Comparison of ENCODE assay signal across 22 mouse cellular contexts in genomic region chr6:67445866-67446265, GRCm38 (mm10). TPM values are rescaled to one million over a fixed set of nuclear protein-coding genes. Genes with fewer than 3 reads are reported as not detected.
DNase-seq lines count a peak whose midpoint lies in the region; ATAC-seq and TF ChIP-seq lines count a peak whose summit lies in the region.
"Had no signal": no experiment of that assay in that cellular context is flagged by ENCODE, and none has a peak within 500 bp of the region (broad histone marks: within the 10 kb centered on the region; RNA-seq: fewer than 3 reads in every experiment).

No protein-coding gene starts in this region.

- no peak for TF ChIP-seq POLR2A in MEL (IDR thresholded peaks at IDR 0.05; ENCODE audit: control insufficient read depth in 1 of 2, insufficient read depth in 1 of 2, low read depth in 1 of 2, low read length in 2 of 2, poor library complexity in 1 of 2)

- H3K36me3 ChIP-seq in intestine, postnatal 0 days (ENCODE audit: control insufficient read depth, insufficient read depth) = no peaks in the 10 kb centered on the region
- H3K36me3 ChIP-seq in intestine, embryonic 16.5 days (ENCODE audit: control insufficient read depth, insufficient read depth, low read length) = no peaks in the 10 kb centered on the region
- H3K36me3 ChIP-seq in midbrain, postnatal 0 days (ENCODE audit: insufficient read depth, low read length) = no peaks in the 10 kb centered on the region
- H3K36me3 ChIP-seq in midbrain, embryonic 10.5 days = no peaks in the 10 kb centered on the region
- no peaks in the 10 kb centered on the region for H3K36me3 ChIP-seq in MEL (ENCODE audit: control insufficient read depth in 1 of 2, insufficient read depth in 2 of 2, low read length in 2 of 2)
- H3K36me3 ChIP-seq: embryonic facial prominence, embryonic 13.5 days; liver, embryonic 15.5 days had no signal

- no peak for DNase-seq in midbrain, postnatal 0 days (ENCODE audit: low spot score)
- DNase-seq in midbrain, embryonic 10.5 days (ENCODE audit: low spot score) = no peak
- DNase-seq in MEL (ENCODE audit: low read depth, low spot score) = peak; percentile 9
- DNase-seq in induced T-regulatory cell, adult 2 months (ENCODE audit: low read depth) = peak; percentile 13
- no peak for DNase-seq in embryo, embryonic 10 days (ENCODE audit: low spot score)
- no peak for DNase-seq in ovary, adult 18-20 months (ENCODE audit: low spot score)
- DNase-seq: adrenal gland, postnatal 25 days; cerebellum, adult 2 months; gastrocnemius, postnatal 10 days; lung, postnatal 14 days; right cerebral cortex, postnatal 4 days had no signal

- H3K4me3 ChIP-seq in intestine, postnatal 0 days (ENCODE audit: low read depth, low read length) = no peak overlapping the region
- no peak overlapping the region for H3K4me3 ChIP-seq in intestine, embryonic 16.5 days (ENCODE audit: low read length)
- no peak overlapping the region for H3K4me3 ChIP-seq in midbrain, postnatal 0 days (ENCODE audit: low read depth, low read length)
- H3K4me3 ChIP-seq in midbrain, embryonic 10.5 days = no peak overlapping the region
- H3K4me3 ChIP-seq in MEL (ENCODE audit: control insufficient read depth in 1 of 2, insufficient read depth in 1 of 2, low read depth in 2 of 2, low read length in 2 of 2) = no peak overlapping the region
- H3K4me3 ChIP-seq: embryonic facial prominence, embryonic 13.5 days; left cerebral cortex, adult 2 months; liver, embryonic 15.5 days had no signal

- H3K27me3 ChIP-seq in intestine, postnatal 0 days (replicated peaks; ENCODE audit: control insufficient read depth, insufficient read depth, low read length) = no peaks in the 10 kb centered on the region
- no peaks in the 10 kb centered on the region for H3K27me3 ChIP-seq in intestine, embryonic 16.5 days (replicated peaks; ENCODE audit: control insufficient read depth, insufficient read depth, low read length)
- H3K27me3 ChIP-seq in midbrain, postnatal 0 days (ENCODE audit: insufficient read depth, low read length) = no peaks in the 10 kb centered on the region
- H3K27me3 ChIP-seq in midbrain, embryonic 10.5 days (ENCODE audit: low read depth, poor library complexity, severe bottlenecking) = no peaks in the 10 kb centered on the region
- peaks cover 0 to 4% of the 10 kb centered on the region in 2 experiments; a peak in 2 of 4 replicates for H3K27me3 ChIP-seq in MEL (ENCODE audit: control insufficient read depth in 1 of 2, insufficient read depth in 2 of 2, low read length in 2 of 2)
- H3K27me3 ChIP-seq: embryonic facial prominence, embryonic 13.5 days; liver, embryonic 15.5 days had no signal

- no peak overlapping the region for H3K9ac ChIP-seq in intestine, postnatal 0 days (ENCODE audit: low read depth, low read length)
- no peak overlapping the region for H3K9ac ChIP-seq in intestine, embryonic 16.5 days (ENCODE audit: low read depth, low read length)
- H3K9ac ChIP-seq in midbrain, postnatal 0 days (replicated peaks; ENCODE audit: low read length, poor library complexity, severe bottlenecking) = no peak overlapping the region
- no peak overlapping the region for H3K9ac ChIP-seq in MEL (ENCODE audit: control insufficient read depth, low read depth, low read length, poor library complexity, severe bottlenecking)
- H3K9ac ChIP-seq: embryonic facial prominence, embryonic 13.5 days; liver, embryonic 15.5 days had no signal

- ATAC-seq in intestine, postnatal 0 days = no peak
- no peak for ATAC-seq in intestine, embryonic 16.5 days
- no peak for ATAC-seq in midbrain, postnatal 0 days (ENCODE audit: low FRiP score)
- ATAC-seq: activated CD4-positive, CD25-positive, alpha-beta regulatory T cell, adult 4 months had no signal

- 79% methylated on average over 1 of the region's 1 CpGs for WGBS in intestine, postnatal 0 days
- 72% methylated on average over 1 of the region's 1 CpGs for WGBS in intestine, embryonic 16.5 days
- 77% methylated on average over 1 of the region's 1 CpGs for WGBS in midbrain, postnatal 0 days
- 85% methylated on average over 1 of the region's 1 CpGs for WGBS in midbrain, embryonic 10.5 days

- TF ChIP-seq EP300 in MEL (IDR thresholded peaks at IDR 0.05; ENCODE audit: low read depth in 1 of 2, low read length in 2 of 2) = no peak

- no peaks in the 10 kb centered on the region for H3K9me3 ChIP-seq in intestine, postnatal 0 days (ENCODE audit: control insufficient read depth)
- H3K9me3 ChIP-seq in intestine, embryonic 16.5 days (ENCODE audit: control insufficient read depth, low read length) = no peaks in the 10 kb centered on the region
- H3K9me3 ChIP-seq in midbrain, postnatal 0 days (ENCODE audit: low read length) = no peaks in the 10 kb centered on the region
- H3K9me3 ChIP-seq in midbrain, embryonic 10.5 days (replicated peaks) = no peaks in the 10 kb centered on the region
- no peaks in the 10 kb centered on the region for H3K9me3 ChIP-seq in MEL (replicated peaks; ENCODE audit: insufficient read depth, low read length)
- H3K9me3 ChIP-seq: embryonic facial prominence, embryonic 13.5 days; liver, embryonic 15.5 days had no signal

- TF ChIP-seq RAD21 in MEL (IDR thresholded peaks at IDR 0.05; ENCODE audit: low read depth, low read length) = peak; percentile 39

- no peaks in the 10 kb centered on the region for H3K79me2 ChIP-seq in MEL (ENCODE audit: control insufficient read depth, insufficient read depth, low read length, poor library complexity)

- no peak overlapping the region for H3K27ac ChIP-seq in intestine, postnatal 0 days (ENCODE audit: low read depth, low read length)
- H3K27ac ChIP-seq in intestine, embryonic 16.5 days (ENCODE audit: low read length) = no peak overlapping the region
- H3K27ac ChIP-seq in midbrain, postnatal 0 days (ENCODE audit: low read depth, low read length) = no peak overlapping the region
- no peak overlapping the region for H3K27ac ChIP-seq in midbrain, embryonic 10.5 days (replicated peaks)
- H3K27ac ChIP-seq in MEL (ENCODE audit: control insufficient read depth, low read depth, low read length) = no peak overlapping the region
- H3K27ac ChIP-seq: embryonic facial prominence, embryonic 13.5 days; left cerebral cortex, adult 2 months; liver, embryonic 15.5 days had no signal

- no peaks in the 10 kb centered on the region for H3K4me1 ChIP-seq in intestine, postnatal 0 days (replicated peaks; ENCODE audit: control insufficient read depth, insufficient read depth, low read length)
- no peaks in the 10 kb centered on the region for H3K4me1 ChIP-seq in intestine, embryonic 16.5 days (ENCODE audit: control insufficient read depth, insufficient read depth, low read length)
- H3K4me1 ChIP-seq in midbrain, postnatal 0 days (ENCODE audit: insufficient read depth, low read length) = no peaks in the 10 kb centered on the region
- no peaks in the 10 kb centered on the region for H3K4me1 ChIP-seq in midbrain, embryonic 10.5 days
- no peaks in the 10 kb centered on the region for H3K4me1 ChIP-seq in MEL (ENCODE audit: control insufficient read depth in 1 of 2, insufficient read depth in 2 of 2, low read length in 2 of 2)
- H3K4me1 ChIP-seq: embryonic facial prominence, embryonic 13.5 days; liver, embryonic 15.5 days had no signal

- no peak overlapping the region for H3K4me2 ChIP-seq in intestine, postnatal 0 days (replicated peaks; ENCODE audit: low read depth)
- no peak overlapping the region for H3K4me2 ChIP-seq in intestine, embryonic 16.5 days (ENCODE audit: low read depth, low read length)
- H3K4me2 ChIP-seq in midbrain, postnatal 0 days (ENCODE audit: low read depth, low read length, poor library complexity, severe bottlenecking) = no peak overlapping the region
- H3K4me2 ChIP-seq: embryonic facial prominence, embryonic 13.5 days; liver, embryonic 15.5 days had no signal

- peak; percentile 52 for TF ChIP-seq CTCF in intestine, postnatal 0 days (IDR thresholded peaks at IDR 0.05; ENCODE audit: low read depth)
- peak; percentile 29 for TF ChIP-seq CTCF in midbrain, postnatal 0 days (IDR thresholded peaks at IDR 0.05)
- TF ChIP-seq CTCF in MEL (IDR thresholded peaks at IDR 0.05 in 2 of 3, conservative IDR thresholded peaks at IDR 0.05 in 1 of 3; ENCODE audit: control insufficient read depth in 1 of 3, insufficient read depth in 1 of 3, low read depth in 2 of 3, low read length in 3 of 3, poor library complexity in 1 of 3, severe bottlenecking in 1 of 3) = peak in 1 of 3 experiments; percentile 32; a peak in 2 of 6 replicates

TF ChIP-seq in MEL, 35 proteins besides CTCF, POLR2A, EP300 and RAD21:
- TF ChIP-seq SMC3 (IDR thresholded peaks at IDR 0.05; ENCODE audit: low read depth, low read length) (peak; percentile 52; the same call in 1 of the 2 replicates), USF2 (IDR thresholded peaks at IDR 0.05; ENCODE audit: borderline replicate concordance in 1 of 2, insufficient read depth in 1 of 2, low read depth in 1 of 2, low read length in 2 of 2) (no peak)

RNA-seq across cellular contexts. Expression of gene Il23r, which starts 45.8 kb away (rescaled TPM):
- 0.05 and 0.08 TPM in 2 replicates for polyA plus RNA-seq in intestine, postnatal 0 days (2015; fragmentation: Nextera tagmentation; extraction: Ambion mirVana)
- polyA plus RNA-seq in intestine, embryonic 16.5 days (2015; fragmentation: Nextera tagmentation; extraction: Ambion mirVana) = 0.10 and 0.37 TPM in 2 replicates
- total RNA-seq in midbrain, postnatal 0 days (2014; rRNA removed) = not detected in 2 replicates
- polyA plus RNA-seq in midbrain, postnatal 0 days (2015; fragmentation: Nextera tagmentation; extraction: Ambion mirVana) = 0.10 TPM in 1 of 2 replicates, not detected in the other
- not detected in 2 replicates for polyA plus RNA-seq in midbrain, embryonic 10.5 days (2016; fragmentation: Nextera tagmentation; extraction: Ambion mirVana)
- total RNA-seq in MEL (2012; rRNA removed) = not detected in 2 replicates
- polyA plus RNA-seq in MEL (2012; ENCODE audit: insufficient read depth in 1 of 2, insufficient read length in 2 of 2, low read depth in 1 of 2, low replicate concordance in 2 of 2, missing spikeins in 1 of 2) = not detected
- total RNA-seq: gastrocnemius, postnatal 10 days; heart, postnatal 25 days; left cerebral cortex, adult 2 months had no signal
- polyA plus RNA-seq: cortical plate, adult 2 months; embryonic facial prominence, embryonic 13.5 days; kidney, embryonic 16.5 days; limb, embryonic 11.5 days; liver, embryonic 15.5 days; neural tube, embryonic 14.5 days had no signal

Comparison
In these comparisons a context has a peak if more than half of its experiments do, and no peak if none do; other contexts are left out.
1. DNase-seq: peak in MEL (single experiment) and induced T-regulatory cell, adult 2 months (single experiment); none in midbrain, postnatal 0 days (single experiment), midbrain, embryonic 10.5 days (single experiment), embryo, embryonic 10 days (single experiment) and ovary, adult 18-20 months (single experiment).